Mouse (Mus musculus) forebrain, embryonic 14.5 days (tissue): Measurements from ENCODE around the gene Hormad2. TPM values are rescaled to one million over a fixed set of nuclear protein-coding genes. Genes with fewer than 3 reads are reported as not detected.

Source experiments
- ATAC-seq: fragments of 200-750 bp; cut with Nextera tagmentation; 2 replicates; pipeline ENCODE4 v1.8.0; 2017; ENCODE audit warnings: mild to moderate bottlenecking, moderate library complexity
- DNase-seq: peaks from one replicate; pipeline ENCODE4 v3.0.0-alpha.2; 2015; ENCODE audit warnings: low spot score
- H3K27ac ChIP-seq: fragments of 300-500 bp; sonication (generic); 2 replicates; pipeline ENCODE4 v1.5.1; 2014; ENCODE audit warnings: low read depth, mild to moderate bottlenecking, control low read depth, low read length, moderate library complexity
- H3K27me3 ChIP-seq: fragments of 300-500 bp; sonication (generic); replicated peaks from 2 replicates; pipeline ENCODE4 v1.6.1; 2014; ENCODE audit warnings: low read length, control low read depth, mixed read lengths; ENCODE audit not compliant: control insufficient read depth, insufficient read depth
- H3K36me3 ChIP-seq: fragments of 300-500 bp; sonication (generic); 2 replicates; pipeline ENCODE4 v1.6.1; 2014; ENCODE audit warnings: low read length, control low read depth; ENCODE audit not compliant: control insufficient read depth, insufficient read depth
- H3K4me1 ChIP-seq: fragments of 300-500 bp; sonication (generic); 2 replicates; pipeline ENCODE4 v1.6.1; 2014; ENCODE audit warnings: antibody characterized with exemption, low read length, control low read depth; ENCODE audit not compliant: control insufficient read depth, insufficient read depth
- H3K4me2 ChIP-seq: fragments of 300-500 bp; sonication (generic); 2 replicates; pipeline ENCODE4 v1.6.1; 2014; ENCODE audit warnings: mild to moderate bottlenecking, control low read depth, low read length
- H3K4me3 ChIP-seq: fragments of 300-500 bp; sonication (generic); 2 replicates; pipeline ENCODE4 v1.5.1; 2014; ENCODE audit warnings: low read depth, low read length, control low read depth
- H3K9ac ChIP-seq: fragments of 300-500 bp; sonication (generic); 2 replicates; pipeline ENCODE4 v1.6.1; 2014; ENCODE audit warnings: mild to moderate bottlenecking, low read length, control low read depth, moderate library complexity
- H3K9me3 ChIP-seq: fragments of 300-500 bp; sonication (generic); replicated peaks from 2 replicates; pipeline ENCODE4 v1.6.1; 2016; ENCODE audit warnings: low read length, control low read depth, mixed read lengths; ENCODE audit not compliant: control insufficient read depth
- WGBS: fragments of 180-500 bp; shearing (Covaris S2); extraction: QIAGEN DNeasy Blood & Tissue Kit; methylation state at CpG from one replicate; pipeline ENCODE4 v1.1.7; 2014; 5-methylcytosine and 5-hydroxymethylcytosine counted together
- polyA plus RNA-seq: library from polyadenylated mRNA; unstranded; fragments of >200 nt; fragmentation: Nextera tagmentation; extraction: Ambion mirVana; gene quantifications from 2 replicates; pipeline ENCODE4 v1.2.1, GENCODE M21; 2014

The Hormad2 gene
- polyA plus RNA-seq, 1 experiment from 2014 or later, result 0.09 TPM

DNA sequence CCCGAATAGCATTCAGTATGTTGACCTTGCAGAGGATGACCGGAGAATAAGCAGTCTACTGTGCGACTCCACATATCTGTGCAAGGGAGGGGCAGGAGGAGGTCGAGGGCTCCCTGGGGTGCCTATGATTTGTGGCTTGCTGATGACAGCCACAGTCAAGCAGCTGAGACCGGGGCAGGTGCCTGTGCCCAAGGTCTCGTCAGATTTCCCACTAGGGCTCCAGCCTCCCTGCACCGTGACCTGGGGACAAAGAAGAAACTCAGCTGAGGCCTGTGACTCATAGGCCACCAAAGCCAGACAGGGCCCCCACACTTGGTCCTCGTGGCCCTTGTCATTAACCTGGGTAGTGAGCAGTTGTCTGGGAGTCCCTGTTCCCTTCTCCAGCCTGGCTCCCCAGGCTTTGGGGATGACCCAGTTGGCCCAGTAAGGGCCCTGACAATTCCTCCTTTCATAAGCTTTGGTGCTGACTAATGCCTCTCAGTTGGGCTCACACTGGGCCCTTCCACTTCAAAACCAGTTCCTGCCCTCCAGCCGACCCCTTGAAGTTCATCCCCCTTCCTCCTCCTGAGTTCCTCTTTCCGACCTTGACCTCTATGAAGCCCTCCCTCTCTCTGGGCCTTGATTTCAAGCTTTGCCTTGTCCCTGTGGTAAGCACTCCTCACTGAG is 144.2 kb downstream of the Hormad2 start:
- no peak for ATAC-seq
- no peak for DNase-seq
- 84% methylated on average over 10 of the region's 10 CpGs for WGBS

More for the DNA sequence above, 144.2 kb downstream of the Hormad2 start:
- H3K9me3 ChIP-seq, result no peaks in the 10 kb centered on the region
- H3K4me1 ChIP-seq, result no peaks in the 10 kb centered on the region
- H3K9ac ChIP-seq, result no peak overlapping the region
- no peaks in the 10 kb centered on the region for H3K27me3 ChIP-seq
- H3K4me2 ChIP-seq, result no peak overlapping the region
- no peaks in the 10 kb centered on the region for H3K36me3 ChIP-seq
- no peak overlapping the region for H3K27ac ChIP-seq
- no peak overlapping the region for H3K4me3 ChIP-seq

Other genes starting within 250 kb of the Hormad2 start
- gene Castor1, start 222.9 kb downstream of the Hormad2 start, polyA plus RNA-seq, result 1.6 and 1.8 TPM in 2 replicates
- gene Osm, start 204.7 kb downstream of the Hormad2 start, polyA plus RNA-seq, result 0.14 TPM in 1 of 2 replicates, not detected in the other
- gene Lif, start 183.5 kb downstream of the Hormad2 start, polyA plus RNA-seq, result not detected in 2 replicates
- gene Mtmr3, start 153.8 kb upstream of the Hormad2 start, polyA plus RNA-seq, result 26.1 and 35.1 TPM in 2 replicates
- gene Gm11032, start 179.0 kb upstream of the Hormad2 start, polyA plus RNA-seq, result not detected in 2 replicates
- 17.1 and 21.0 TPM in 2 replicates for gene Ascc2, start 196.6 kb upstream of the Hormad2 start, polyA plus RNA-seq